Mouse (Mus musculus) limb, embryonic 12.5 days (tissue): ENCODE data around the gene Stum. TPM values are rescaled to one million over a fixed set of nuclear protein-coding genes. Genes with fewer than 3 reads are reported as not detected.
"Not testable (repeated sequence)": the region's sequence is repeated elsewhere in the genome, so short reads cannot be mapped to it uniquely, and the experiment has no call there.

Experiments
- ATAC-seq: fragments of 200-750 bp; cut with Nextera tagmentation; 2 replicates; pipeline ENCODE4 v1.8.0; 2017; ENCODE audit warnings: low read depth, moderate TSS enrichment; ENCODE audit not compliant: insufficient number of reproducible peaks, insufficient read depth, low FRiP score, low TSS enrichment
- H3K27ac ChIP-seq: fragments of 300-500 bp; sonication (generic); 2 replicates; pipeline ENCODE4 v1.5.1; 2016; ENCODE audit warnings: mild to moderate bottlenecking, moderate library complexity
- H3K27me3 ChIP-seq: fragments of 300-500 bp; sonication (generic); 2 replicates; pipeline ENCODE4 v1.6.1; 2016; ENCODE audit warnings: mild to moderate bottlenecking, moderate library complexity
- H3K36me3 ChIP-seq: fragments of 300-500 bp; sonication (generic); 2 replicates; pipeline ENCODE4 v1.6.1; 2016; ENCODE audit warnings: mild to moderate bottlenecking, moderate library complexity
- H3K4me1 ChIP-seq: fragments of 300-500 bp; sonication (generic); replicated peaks from 2 replicates; pipeline ENCODE4 v1.6.1; 2016
- H3K4me2 ChIP-seq: fragments of 300-500 bp; sonication (generic); 2 replicates; pipeline ENCODE4 v1.6.1; 2016; ENCODE audit warnings: mild to moderate bottlenecking, moderate library complexity
- H3K4me3 ChIP-seq: fragments of 300-500 bp; sonication (generic); replicated peaks from 2 replicates; pipeline ENCODE4 v1.5.1; 2016; ENCODE audit warnings: mild to moderate bottlenecking
- H3K9ac ChIP-seq: fragments of 300-500 bp; sonication (generic); replicated peaks from 2 replicates; pipeline ENCODE4 v1.6.1; 2016; ENCODE audit warnings: mild to moderate bottlenecking, moderate library complexity
- H3K9me3 ChIP-seq: fragments of 300-500 bp; sonication (generic); 2 replicates; pipeline ENCODE4 v1.6.1; 2016; ENCODE audit warnings: mild to moderate bottlenecking, moderate library complexity
- WGBS: fragments of 180-500 bp; shearing (Covaris S2); methylation state at CpG from one replicate; pipeline ENCODE4 v1.1.7; 2016; 5-methylcytosine and 5-hydroxymethylcytosine counted together
- polyA plus RNA-seq: library from polyadenylated mRNA; unstranded; fragments of >200 nt; fragmentation: Nextera tagmentation; extraction: Ambion mirVana; gene quantifications from 2 replicates; pipeline ENCODE4 v1.2.1, GENCODE M21; 2016

The Stum gene
- polyA plus RNA-seq: 1.7 and 1.8 TPM in 2 replicates

- H3K4me1 ChIP-seq: peaks cover 29% of the 10 kb centered on the region
- H3K9ac ChIP-seq: peak within 1 kb of the TSS; percentile 60
- peak within 1 kb of the TSS; percentile 49 for H3K4me3 ChIP-seq
- H3K36me3 ChIP-seq: no peaks in the 10 kb centered on the region
- peaks cover 77% of the 10 kb centered on the region for H3K27me3 ChIP-seq
- no peak within 1 kb of the TSS for H3K27ac ChIP-seq
- no peaks in the 10 kb centered on the region for H3K9me3 ChIP-seq
- H3K4me2 ChIP-seq: peak within 1 kb of the TSS; percentile 90
- ATAC-seq: peak; percentile 45; the same call in 1 of the 2 replicates
- 4% methylated on average over 31 of the region's 40 CpGs for WGBS
Observed at GRCm38 (mm10) chr1:180483399-180484291, at the start of gene Stum. Gene Stum (minus strand): TSS chr1:180483504.

GRCm38 (mm10) chr1:180532671-180533070, 49.4 kb upstream of the Stum start:
- H3K4me3 ChIP-seq: no peak overlapping the region
- no peak overlapping the region for H3K27ac ChIP-seq
- no peak for ATAC-seq
- no peaks in the 10 kb centered on the region for H3K27me3 ChIP-seq
- H3K4me1 ChIP-seq: 0 out of 2 replicates have a peak, but pooled peaks cover 6% of the 10 kb centered on the region
- no peaks in the 10 kb centered on the region for H3K36me3 ChIP-seq
- H3K9me3 ChIP-seq: peaks cover 17% of the 10 kb centered on the region
- H3K9ac ChIP-seq: no peak overlapping the region
- WGBS: 93% methylated on average over 11 of the region's 11 CpGs
- H3K4me2 ChIP-seq: no peak overlapping the region

- H3K9me3 ChIP-seq: peaks cover 17% of the 10 kb centered on the region
- no peak overlapping the region for H3K4me3 ChIP-seq
- no peak for ATAC-seq
- WGBS: 59% methylated on average over 8 of the region's 8 CpGs
- no peak overlapping the region for H3K9ac ChIP-seq
- H3K27ac ChIP-seq: no peak overlapping the region
- no peak overlapping the region for H3K4me2 ChIP-seq
- no peaks in the 10 kb centered on the region for H3K36me3 ChIP-seq
- H3K4me1 ChIP-seq: 0 out of 2 replicates have a peak, but pooled peaks cover 7% of the 10 kb centered on the region
- no peaks in the 10 kb centered on the region for H3K27me3 ChIP-seq
Observed at GRCm38 (mm10) chr1:180530457-180531263, 47.4 kb upstream of the Stum start.

- no peak overlapping the region for H3K4me2 ChIP-seq
- H3K27ac ChIP-seq: no peak overlapping the region
- no peak for ATAC-seq
- no peak overlapping the region for H3K4me3 ChIP-seq
- H3K36me3 ChIP-seq: no peaks in the 10 kb centered on the region
- no peaks in the 10 kb centered on the region for H3K27me3 ChIP-seq
- H3K9me3 ChIP-seq: peaks cover 17% of the 10 kb centered on the region
- 0 out of 2 replicates have a peak, but pooled peaks cover 7% of the 10 kb centered on the region for H3K4me1 ChIP-seq
- H3K9ac ChIP-seq: no peak overlapping the region
- WGBS: 90% methylated on average over 7 of the region's 7 CpGs
Observed at GRCm38 (mm10) chr1:180529847-180530246, 46.5 kb upstream of the Stum start.

- H3K36me3 ChIP-seq: no peaks in the 10 kb centered on the region
- 0 out of 2 replicates have a peak, but pooled peaks cover 7% of the 10 kb centered on the region for H3K4me1 ChIP-seq
- ATAC-seq: no peak
- no peak overlapping the region for H3K9ac ChIP-seq
- no peaks in the 10 kb centered on the region for H3K9me3 ChIP-seq
- H3K4me3 ChIP-seq: no peak overlapping the region
- no peaks in the 10 kb centered on the region for H3K27me3 ChIP-seq
- H3K4me2 ChIP-seq: no peak overlapping the region
- 78% methylated on average over 1 of the region's 1 CpGs for WGBS
- H3K27ac ChIP-seq: no peak overlapping the region
Observed at GRCm38 (mm10) chr1:180525301-180525700, 42.0 kb upstream of the Stum start.

GRCm38 (mm10) chr1:180523320-180523719, 40.0 kb upstream of the Stum start:
- H3K4me3 ChIP-seq: no peak overlapping the region
- 74% methylated on average over 2 of the region's 2 CpGs for WGBS
- 0 out of 2 replicates have a peak, but pooled peaks cover 7% of the 10 kb centered on the region for H3K4me1 ChIP-seq
- H3K27me3 ChIP-seq: no peaks in the 10 kb centered on the region
- no peak overlapping the region for H3K27ac ChIP-seq
- H3K9ac ChIP-seq: no peak overlapping the region
- H3K9me3 ChIP-seq: no peaks in the 10 kb centered on the region
- ATAC-seq: no peak
- H3K4me2 ChIP-seq: no peak overlapping the region
- H3K36me3 ChIP-seq: no peaks in the 10 kb centered on the region

GRCm38 (mm10) chr1:180520190-180520589, 36.9 kb upstream of the Stum start:
- no peak overlapping the region for H3K4me3 ChIP-seq
- no peaks in the 10 kb centered on the region for H3K9me3 ChIP-seq
- peaks cover 11% of the 10 kb centered on the region; the same call in 1 of the 2 replicates for H3K4me1 ChIP-seq
- ATAC-seq: no peak
- no peaks in the 10 kb centered on the region for H3K27me3 ChIP-seq
- 69% methylated on average over 7 of the region's 7 CpGs for WGBS
- H3K9ac ChIP-seq: no peak overlapping the region
- H3K27ac ChIP-seq: no peak overlapping the region
- H3K4me2 ChIP-seq: no peak overlapping the region
- H3K36me3 ChIP-seq: no peaks in the 10 kb centered on the region

- Histone ChIP-seq H3K27me3 (no peaks in the 10 kb centered on the region), H3K4me2 (no peak overlapping the region), H3K4me1 (peaks cover 11% of the 10 kb centered on the region; the same call in 1 of the 2 replicates), H3K27ac (no peak overlapping the region), H3K36me3 (no peaks in the 10 kb centered on the region), H3K9me3 (no peaks in the 10 kb centered on the region), H3K4me3 (no peak overlapping the region), H3K9ac (no peak overlapping the region)
- 90% methylated on average over 8 of the region's 8 CpGs for WGBS
- ATAC-seq: no peak
Observed at GRCm38 (mm10) chr1:180519520-180519919, 36.2 kb upstream of the Stum start.

GRCm38 (mm10) chr1:180518899-180519298, 35.6 kb upstream of the Stum start:
- H3K27me3 ChIP-seq, H3K4me3 ChIP-seq, H3K4me2 ChIP-seq, ATAC-seq, H3K36me3 ChIP-seq, H3K9ac ChIP-seq, H3K9me3 ChIP-seq: not testable (repeated sequence)
- WGBS: 95% methylated on average over 7 of the region's 7 CpGs
- peaks cover 11% of the 10 kb centered on the region; the same call in 1 of the 2 replicates for H3K4me1 ChIP-seq
- H3K27ac ChIP-seq: 0 out of 2 replicates have a peak overlapping the region, but pooled peaks have one; percentile 35

- H3K4me2 ChIP-seq: no peak overlapping the region
- peaks cover 11% of the 10 kb centered on the region; the same call in 1 of the 2 replicates for H3K4me1 ChIP-seq
- H3K9ac ChIP-seq: no peak overlapping the region
- no peaks in the 10 kb centered on the region for H3K27me3 ChIP-seq
- H3K36me3 ChIP-seq: no peaks in the 10 kb centered on the region
- ATAC-seq: no peak
- H3K27ac ChIP-seq: 0 out of 2 replicates have a peak overlapping the region, but pooled peaks have one; percentile 35
- no peak overlapping the region for H3K4me3 ChIP-seq
- 62% methylated on average over 8 of the region's 8 CpGs for WGBS
- H3K9me3 ChIP-seq: no peaks in the 10 kb centered on the region
Observed at GRCm38 (mm10) chr1:180518412-180518811, 35.1 kb upstream of the Stum start.
